Mouse (Mus musculus): ENCODE results near the gene Crybb3.

- TF ChIP-seq POLR2A (IDR thresholded peaks at IDR 0.05; ENCODE audit: insufficient read depth, low read depth, low read length): no peak
- TF ChIP-seq CTCF (IDR thresholded peaks at IDR 0.05; ENCODE audit: insufficient read depth, low read depth, low read length): no peak
Measured at GRCm38 (mm10) chr5:113108165-113108764, 26.9 kb upstream of the Crybb3 start.

Data from olfactory bulb, adult 2 months (tissue).